Mouse (Mus musculus): ENCODE results near the gene Misp. TPM values are rescaled to one million over a fixed set of nuclear protein-coding genes. Genes with fewer than 3 reads are reported as not detected.

Misp gene
- polyA plus RNA-seq, 1 experiment from 2014 or later: 2.3 TPM

- Histone ChIP-seq H3K4me3 (no peak overlapping the region), H3K36me3 (0 out of 2 replicates have a peak, but pooled peaks cover 3% of the 10 kb centered on the region), H3K4me2 (replicated peaks) (no peak overlapping the region), H3K9me3 (no peaks in the 10 kb centered on the region), H3K4me1 (peaks cover 57% of the 10 kb centered on the region), H3K27ac (no peak overlapping the region), H3K9ac (no peak overlapping the region), H3K27me3 (replicated peaks) (no peaks in the 10 kb centered on the region)
- no peak for ATAC-seq (ENCODE audit: low FRiP score, low read depth)
- 91% methylated on average over 12 of the region's 12 CpGs for whole genome bisulfite sequencing
Measured at GRCm38 (mm10) chr10:79798289-79798928, 22.4 kb upstream of the Misp start.

GRCm38 (mm10) chr10:79800508-79800907, 20.3 kb upstream of the Misp start:
- H3K4me3 ChIP-seq: no peak overlapping the region
- H3K27me3 ChIP-seq (replicated peaks): no peaks in the 10 kb centered on the region
- H3K36me3 ChIP-seq: 0 out of 2 replicates have a peak, but pooled peaks cover 3% of the 10 kb centered on the region
- no peak for ATAC-seq (ENCODE audit: low FRiP score, low read depth)
- no peak overlapping the region for H3K9ac ChIP-seq
- no peak overlapping the region for H3K4me2 ChIP-seq (replicated peaks)
- WGBS: 82% methylated on average over 11 of the region's 11 CpGs
- peaks cover 65% of the 10 kb centered on the region for H3K4me1 ChIP-seq
- no peaks in the 10 kb centered on the region for H3K9me3 ChIP-seq
- no peak overlapping the region; the same call in 1 of the 2 replicates for H3K27ac ChIP-seq

DNA sequence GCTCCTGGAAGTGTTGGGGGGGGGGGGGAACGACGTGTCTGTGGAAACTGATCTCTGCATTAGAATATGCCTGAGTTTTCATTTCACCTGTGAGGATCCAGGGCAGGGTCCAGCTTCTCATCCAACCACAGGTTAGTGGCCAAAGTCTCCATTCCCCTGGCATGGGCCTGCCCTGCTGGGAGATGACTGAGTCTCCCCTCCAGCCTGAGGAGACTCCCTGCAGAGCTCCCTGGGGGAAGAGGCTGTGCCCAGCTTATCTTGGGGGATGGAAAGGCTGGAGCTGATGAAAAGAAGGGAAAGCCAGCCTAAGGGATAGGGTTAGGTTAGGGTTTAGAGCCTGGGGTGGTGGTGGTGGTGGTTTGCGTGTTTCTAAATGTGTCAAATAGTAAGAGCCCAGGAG, 19.0 kb upstream of the Misp start:
- Histone ChIP-seq H3K27ac (no peak overlapping the region; the same call in 1 of the 2 replicates), H3K36me3 (peaks cover 6% of the 10 kb centered on the region; the same call in 1 of the 2 replicates), H3K27me3 (replicated peaks) (no peaks in the 10 kb centered on the region), H3K4me1 (peaks cover 73% of the 10 kb centered on the region), H3K9me3 (no peaks in the 10 kb centered on the region), H3K4me3 (no peak overlapping the region), H3K9ac (no peak overlapping the region), H3K4me2 (replicated peaks) (peak overlapping the region; percentile 34)
- WGBS: 43% methylated on average over 3 of the region's 3 CpGs
- no peak for ATAC-seq (ENCODE audit: low FRiP score, low read depth)

DNA sequence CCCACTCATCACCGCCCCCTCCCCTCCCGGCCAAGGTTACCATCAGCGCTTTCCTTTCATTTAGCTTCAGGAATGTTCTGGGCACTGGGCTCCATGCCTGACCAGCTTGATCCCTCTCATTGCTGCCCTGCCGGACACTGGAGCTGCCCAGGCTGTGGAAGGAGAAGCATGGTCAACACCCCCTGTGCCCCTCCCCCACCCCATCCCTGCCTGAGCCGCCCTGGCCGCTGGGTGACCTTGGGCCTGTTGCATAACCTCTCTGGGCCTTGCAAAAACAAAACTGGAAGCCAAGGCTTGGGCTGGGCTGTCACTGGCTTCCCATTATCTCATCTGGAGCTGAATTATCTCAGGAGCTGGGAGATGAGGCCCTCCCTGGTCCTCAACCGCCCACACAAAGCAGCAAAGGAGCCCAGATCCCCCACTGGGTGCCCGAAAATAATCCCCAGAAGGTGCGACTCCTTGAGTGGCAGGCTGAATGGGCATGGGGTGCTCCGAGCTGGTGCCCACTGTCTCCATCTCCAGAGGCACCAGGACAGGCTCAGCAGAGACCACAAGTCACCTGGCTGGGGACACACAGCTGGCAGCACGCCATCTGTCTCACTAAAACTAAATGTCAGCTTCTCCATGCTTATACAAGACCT, 18.3 kb upstream of the Misp start:
- ATAC-seq (ENCODE audit: low FRiP score, low read depth): no peak
- Histone ChIP-seq H3K27ac (peak overlapping the region; percentile 91), H3K9ac (peak overlapping the region; percentile 13; the same call in 1 of the 2 replicates), H3K4me2 (replicated peaks) (peak overlapping the region; percentile 34), H3K4me1 (peaks cover 75% of the 10 kb centered on the region), H3K36me3 (peaks cover 12% of the 10 kb centered on the region; the same call in 1 of the 2 replicates), H3K4me3 (no peak overlapping the region), H3K27me3 (replicated peaks) (no peaks in the 10 kb centered on the region), H3K9me3 (no peaks in the 10 kb centered on the region)
- 41% methylated on average over 11 of the region's 11 CpGs for WGBS

DNA sequence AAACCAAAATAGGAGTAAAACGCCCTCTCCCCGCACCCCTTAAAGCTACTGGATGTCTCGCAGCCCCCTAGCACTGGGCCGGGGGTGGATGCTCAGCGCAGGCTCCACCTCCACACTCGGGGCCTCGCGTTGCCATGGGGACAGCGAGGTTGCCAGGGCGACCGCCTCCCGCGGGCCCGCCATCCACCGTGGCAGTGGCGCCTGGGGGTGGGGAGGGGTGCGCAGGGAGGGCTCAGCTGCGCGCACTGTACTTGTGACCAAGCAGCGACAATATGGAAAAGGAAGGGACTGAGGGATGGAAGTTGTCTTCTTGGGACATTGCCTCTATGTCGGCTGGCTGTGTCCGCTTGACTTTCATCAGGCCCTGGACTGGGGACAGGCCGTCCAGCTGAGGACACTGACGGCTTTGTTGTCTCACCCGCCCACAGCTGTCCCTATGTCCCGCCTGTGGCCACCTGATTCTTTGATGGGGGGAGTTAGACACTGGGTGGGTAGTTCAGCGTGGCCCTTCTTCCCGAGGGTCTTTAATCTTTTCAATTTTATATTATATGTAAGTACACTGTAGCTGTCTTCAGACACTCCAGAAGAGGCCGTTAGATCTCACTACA, 17.0 kb upstream of the Misp start:
- 3% methylated on average over 29 of the region's 29 CpGs for WGBS
- H3K4me1 ChIP-seq: peaks cover 74% of the 10 kb centered on the region

DNA sequence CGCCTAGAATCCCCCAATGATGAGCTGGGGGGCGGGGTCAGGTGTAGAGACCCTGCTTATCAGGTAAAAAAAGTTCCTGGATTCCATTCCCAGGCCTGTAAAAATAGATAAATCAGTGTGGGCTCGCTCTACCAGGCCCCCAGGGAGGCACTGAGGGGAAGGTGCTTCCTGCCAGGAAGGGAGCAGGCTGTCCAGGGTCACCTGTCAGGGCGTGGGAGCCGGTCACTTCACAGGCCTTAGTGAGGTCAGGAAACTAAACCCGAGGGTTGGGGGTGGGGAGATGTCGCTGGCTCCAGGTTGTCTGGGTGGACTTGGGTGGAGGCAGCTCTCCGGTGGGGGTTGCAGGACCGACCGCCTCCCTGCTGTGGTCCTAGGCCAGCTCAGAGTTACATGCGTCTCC, 15.2 kb upstream of the Misp start:
- H3K27ac ChIP-seq: no peak overlapping the region
- H3K4me3 ChIP-seq: no peak overlapping the region
- no peaks in the 10 kb centered on the region for H3K27me3 ChIP-seq (replicated peaks)
- peaks cover 38% of the 10 kb centered on the region for H3K36me3 ChIP-seq
- H3K4me2 ChIP-seq (replicated peaks): no peak overlapping the region
- H3K9ac ChIP-seq: no peak overlapping the region
- WGBS: 84% methylated on average over 11 of the region's 11 CpGs
- ATAC-seq (ENCODE audit: low FRiP score, low read depth): no peak
- no peaks in the 10 kb centered on the region for H3K9me3 ChIP-seq
- peaks cover 69% of the 10 kb centered on the region for H3K4me1 ChIP-seq

More for the DNA sequence above, 17.0 kb upstream of the Misp start:
- peak overlapping the region; percentile 91 for H3K27ac ChIP-seq
- H3K4me2 ChIP-seq (replicated peaks): peak overlapping the region; percentile 62
- H3K4me3 ChIP-seq: peak overlapping the region; percentile 20; the same call in 1 of the 2 replicates
- ATAC-seq (ENCODE audit: low FRiP score, low read depth): peak; percentile 93
- H3K27me3 ChIP-seq (replicated peaks): no peaks in the 10 kb centered on the region
- no peaks in the 10 kb centered on the region for H3K9me3 ChIP-seq
- peaks cover 25% of the 10 kb centered on the region for H3K36me3 ChIP-seq
- H3K9ac ChIP-seq: peak overlapping the region; percentile 10; the same call in 1 of the 2 replicates

GRCm38 (mm10) chr10:79806331-79806730, 14.5 kb upstream of the Misp start:
- 92% methylated on average over 9 of the region's 9 CpGs for WGBS
- H3K4me3 ChIP-seq: no peak overlapping the region

GRCm38 (mm10) chr10:79806972-79807371, 13.8 kb upstream of the Misp start:
- H3K4me3 ChIP-seq: no peak overlapping the region
- ATAC-seq (ENCODE audit: low FRiP score, low read depth): no peak
- peaks cover 61% of the 10 kb centered on the region for H3K4me1 ChIP-seq
- no peak overlapping the region; the same call in 1 of the 2 replicates for H3K27ac ChIP-seq
- peaks cover 50% of the 10 kb centered on the region for H3K36me3 ChIP-seq
- peak overlapping the region; percentile 9; the same call in 1 of the 2 replicates for H3K4me2 ChIP-seq (replicated peaks)
- WGBS: 84% methylated on average over 10 of the region's 10 CpGs
- no peaks in the 10 kb centered on the region for H3K27me3 ChIP-seq (replicated peaks)
- no peaks in the 10 kb centered on the region for H3K9me3 ChIP-seq
- H3K9ac ChIP-seq: 0 out of 2 replicates have a peak overlapping the region, but pooled peaks have one; percentile 8

More at GRCm38 (mm10) chr10:79806331-79806730, 14.5 kb upstream of the Misp start:
- Histone ChIP-seq H3K4me2 (replicated peaks) (no peak overlapping the region), H3K4me1 (peaks cover 67% of the 10 kb centered on the region), H3K27me3 (replicated peaks) (no peaks in the 10 kb centered on the region), H3K9ac (no peak overlapping the region), H3K27ac (no peak overlapping the region), H3K9me3 (no peaks in the 10 kb centered on the region), H3K36me3 (peaks cover 45% of the 10 kb centered on the region)
- ATAC-seq (ENCODE audit: low FRiP score, low read depth): no peak

GRCm38 (mm10) chr10:79807826-79808225, 13.0 kb upstream of the Misp start:
- H3K27me3 ChIP-seq (replicated peaks): no peaks in the 10 kb centered on the region
- peak overlapping the region; percentile 9; the same call in 1 of the 2 replicates for H3K4me2 ChIP-seq (replicated peaks)
- no peaks in the 10 kb centered on the region for H3K9me3 ChIP-seq
- H3K36me3 ChIP-seq: peaks cover 55% of the 10 kb centered on the region
- no peak for ATAC-seq (ENCODE audit: low FRiP score, low read depth)
- WGBS: 40% methylated on average over 11 of the region's 11 CpGs
- H3K9ac ChIP-seq: no peak overlapping the region
- H3K4me1 ChIP-seq: peaks cover 53% of the 10 kb centered on the region
- peak overlapping the region; percentile 68; the same call in 1 of the 2 replicates for H3K27ac ChIP-seq
- H3K4me3 ChIP-seq: no peak overlapping the region

- no peak overlapping the region for H3K27ac ChIP-seq
Measured at GRCm38 (mm10) chr10:79808728-79809127, 12.1 kb upstream of the Misp start.

DNA sequence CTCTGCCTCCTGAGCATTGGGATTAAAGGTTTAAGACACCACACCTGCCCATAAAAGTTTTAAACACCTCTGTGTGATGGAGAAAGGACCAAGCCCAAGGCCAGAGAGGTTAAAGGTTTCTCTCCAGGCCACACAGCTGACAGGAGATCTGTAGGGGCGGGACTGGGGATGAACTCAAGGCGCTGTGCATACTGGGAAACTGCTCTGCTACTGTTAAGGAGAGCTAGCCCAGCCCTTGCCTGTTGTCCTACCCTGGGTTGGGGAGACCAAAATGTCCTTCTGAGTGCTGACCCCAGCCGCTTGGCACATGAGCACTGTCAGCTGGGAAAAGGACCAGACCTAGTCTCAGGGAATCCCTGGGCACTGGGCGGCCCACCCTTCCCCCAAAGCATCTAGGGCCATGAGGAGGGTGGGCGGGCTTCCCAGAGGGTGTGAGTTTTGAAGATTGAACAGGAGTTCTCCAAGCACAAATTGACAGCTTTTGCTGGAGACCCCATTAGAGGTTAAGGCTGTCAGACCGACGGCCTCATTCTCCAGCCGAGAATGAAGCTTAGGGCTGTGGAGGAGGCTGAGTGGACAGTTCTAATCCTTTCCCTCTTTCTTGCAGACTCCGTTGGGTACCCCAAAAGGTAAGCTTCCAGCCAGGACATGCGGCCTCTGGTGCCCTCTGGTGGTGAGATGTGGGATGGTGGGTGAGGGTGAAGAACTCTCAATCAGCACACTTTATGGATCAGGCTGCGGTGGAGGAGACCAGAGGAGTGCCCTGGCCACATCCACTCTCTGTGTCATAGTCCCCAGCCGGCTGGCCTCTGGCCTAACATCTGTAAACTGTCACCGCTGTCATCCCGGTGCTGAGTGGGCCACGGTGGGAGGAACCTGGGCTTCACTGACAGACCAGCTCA, 8.8 kb upstream of the Misp start:
- 0 out of 2 replicates have a peak overlapping the region, but pooled peaks have one; percentile 0 for H3K27ac ChIP-seq
- no peaks in the 10 kb centered on the region for H3K27me3 ChIP-seq (replicated peaks)
- no peaks in the 10 kb centered on the region for H3K9me3 ChIP-seq
- WGBS: 33% methylated on average over 15 of the region's 15 CpGs
- H3K4me3 ChIP-seq: no peak overlapping the region
- H3K4me1 ChIP-seq: peaks cover 12% of the 10 kb centered on the region
- peak; percentile 46; the same call in 1 of the 2 replicates for ATAC-seq (ENCODE audit: low FRiP score, low read depth)
- H3K9ac ChIP-seq: no peak overlapping the region
- peaks cover 72% of the 10 kb centered on the region for H3K36me3 ChIP-seq
- no peak overlapping the region for H3K4me2 ChIP-seq (replicated peaks)

More at GRCm38 (mm10) chr10:79808728-79809127, 12.1 kb upstream of the Misp start:
- no peak overlapping the region for H3K9ac ChIP-seq
- no peaks in the 10 kb centered on the region for H3K27me3 ChIP-seq (replicated peaks)
- H3K4me2 ChIP-seq (replicated peaks): no peak overlapping the region
- H3K36me3 ChIP-seq: peaks cover 55% of the 10 kb centered on the region
- ATAC-seq (ENCODE audit: low FRiP score, low read depth): no peak
- no peak overlapping the region for H3K4me3 ChIP-seq
- H3K9me3 ChIP-seq: no peaks in the 10 kb centered on the region
- H3K4me1 ChIP-seq: peaks cover 44% of the 10 kb centered on the region
- 90% methylated on average over 11 of the region's 11 CpGs for WGBS

All from neural tube, embryonic 12.5 days (tissue).